Mouse (Mus musculus): Measurements from ENCODE around the gene Lmod3. TPM values are rescaled to one million over a fixed set of nuclear protein-coding genes. Genes with fewer than 3 reads are reported as not detected.

The Lmod3 gene
- polyA plus RNA-seq, 1 experiment from 2014 or later = 0.58 TPM

GRCm38 (mm10) chr6:97221205-97222025 lies 31.1 kb downstream of the Lmod3 start:
- Histone ChIP-seq H3K4me3 (ENCODE audit: low read depth, low read length) (no peak overlapping the region), H3K9ac (replicated peaks; ENCODE audit: low read length) (no peak overlapping the region), H3K27ac (replicated peaks; ENCODE audit: low read depth, low read length) (no peak overlapping the region), H3K9me3 (replicated peaks; ENCODE audit: control insufficient read depth, low read length) (no peaks in the 10 kb centered on the region), H3K4me2 (ENCODE audit: low read depth, low read length) (no peak overlapping the region), H3K27me3 (ENCODE audit: control insufficient read depth, insufficient read depth, low read length) (no peaks in the 10 kb centered on the region), H3K4me1 (ENCODE audit: control insufficient read depth, insufficient read depth, low read length) (no peaks in the 10 kb centered on the region), H3K36me3 (replicated peaks; ENCODE audit: control insufficient read depth, insufficient read depth, low read depth, low read length) (no peaks in the 10 kb centered on the region)
- ATAC-seq (replicated peaks; ENCODE audit: insufficient number of reproducible peaks, low FRiP score, low TSS enrichment, low read depth) (no peak), DNase-seq (ENCODE audit: low spot score) (no peak)
- WGBS = 72% methylated on average over 15 of the region's 15 CpGs

GRCm38 (mm10) chr6:97220672-97221071 lies 31.9 kb downstream of the Lmod3 start:
- no peak overlapping the region for H3K4me2 ChIP-seq (ENCODE audit: low read depth, low read length)
- H3K4me3 ChIP-seq (ENCODE audit: low read depth, low read length) = no peak overlapping the region
- no peaks in the 10 kb centered on the region for H3K27me3 ChIP-seq (ENCODE audit: control insufficient read depth, insufficient read depth, low read length)
- no peaks in the 10 kb centered on the region for H3K4me1 ChIP-seq (ENCODE audit: control insufficient read depth, insufficient read depth, low read length)
- H3K9ac ChIP-seq (replicated peaks; ENCODE audit: low read length) = no peak overlapping the region
- ATAC-seq (replicated peaks; ENCODE audit: insufficient number of reproducible peaks, low FRiP score, low TSS enrichment, low read depth) (no peak), DNase-seq (ENCODE audit: low spot score) (no peak)
- no peak overlapping the region for H3K27ac ChIP-seq (replicated peaks; ENCODE audit: low read depth, low read length)
- 84% methylated on average over 2 of the region's 5 CpGs for WGBS
- no peaks in the 10 kb centered on the region for H3K9me3 ChIP-seq (replicated peaks; ENCODE audit: control insufficient read depth, low read length)
- no peaks in the 10 kb centered on the region for H3K36me3 ChIP-seq (replicated peaks; ENCODE audit: control insufficient read depth, insufficient read depth, low read depth, low read length)

GRCm38 (mm10) chr6:97216154-97216821 lies 36.3 kb downstream of the Lmod3 start:
- H3K9me3 ChIP-seq (replicated peaks; ENCODE audit: control insufficient read depth, low read length) = no peaks in the 10 kb centered on the region
- no peak for DNase-seq (ENCODE audit: low spot score)
- H3K27ac ChIP-seq (replicated peaks; ENCODE audit: low read depth, low read length) = no peak overlapping the region
- no peak overlapping the region for H3K4me3 ChIP-seq (ENCODE audit: low read depth, low read length)
- no peaks in the 10 kb centered on the region for H3K27me3 ChIP-seq (ENCODE audit: control insufficient read depth, insufficient read depth, low read length)
- H3K4me1 ChIP-seq (ENCODE audit: control insufficient read depth, insufficient read depth, low read length) = no peaks in the 10 kb centered on the region
- H3K36me3 ChIP-seq (replicated peaks; ENCODE audit: control insufficient read depth, insufficient read depth, low read depth, low read length) = no peaks in the 10 kb centered on the region
- no peak overlapping the region for H3K4me2 ChIP-seq (ENCODE audit: low read depth, low read length)
- no peak for ATAC-seq (replicated peaks; ENCODE audit: insufficient number of reproducible peaks, low FRiP score, low TSS enrichment, low read depth)
- WGBS = 80% methylated on average over 4 of the region's 4 CpGs
- H3K9ac ChIP-seq (replicated peaks; ENCODE audit: low read length) = no peak overlapping the region

- WGBS = 78% methylated on average over 12 of the region's 12 CpGs
These were observed 40.6 kb downstream of the Lmod3 start for GRCm38 (mm10) chr6:97211981-97212380.

GRCm38 (mm10) chr6:97210962-97211601 lies 41.5 kb downstream of the Lmod3 start:
- H3K4me3 ChIP-seq (ENCODE audit: low read depth, low read length) = peak overlapping the region; percentile 48
- peak overlapping the region; percentile 54 for H3K4me2 ChIP-seq (ENCODE audit: low read depth, low read length)
- peak; percentile 23 for DNase-seq (ENCODE audit: low spot score)
- H3K27me3 ChIP-seq (ENCODE audit: control insufficient read depth, insufficient read depth, low read length) = no peaks in the 10 kb centered on the region
- WGBS = 3% methylated on average over 22 of the region's 22 CpGs
- H3K27ac ChIP-seq (replicated peaks; ENCODE audit: low read depth, low read length) = no peak overlapping the region
- H3K9me3 ChIP-seq (replicated peaks; ENCODE audit: control insufficient read depth, low read length) = no peaks in the 10 kb centered on the region
- peak; percentile 42 for ATAC-seq (replicated peaks; ENCODE audit: insufficient number of reproducible peaks, low FRiP score, low TSS enrichment, low read depth)
- H3K36me3 ChIP-seq (replicated peaks; ENCODE audit: control insufficient read depth, insufficient read depth, low read depth, low read length) = no peaks in the 10 kb centered on the region
- H3K4me1 ChIP-seq (ENCODE audit: control insufficient read depth, insufficient read depth, low read length) = no peaks in the 10 kb centered on the region
- peak overlapping the region; percentile 61 for H3K9ac ChIP-seq (replicated peaks; ENCODE audit: low read length)

More at GRCm38 (mm10) chr6:97211981-97212380, 40.6 kb downstream of the Lmod3 start:
- Histone ChIP-seq H3K4me3 (ENCODE audit: low read depth, low read length) (no peak overlapping the region), H3K9me3 (replicated peaks; ENCODE audit: control insufficient read depth, low read length) (no peaks in the 10 kb centered on the region), H3K27ac (replicated peaks; ENCODE audit: low read depth, low read length) (no peak overlapping the region), H3K36me3 (replicated peaks; ENCODE audit: control insufficient read depth, insufficient read depth, low read depth, low read length) (no peaks in the 10 kb centered on the region), H3K4me2 (ENCODE audit: low read depth, low read length) (peak overlapping the region; percentile 17), H3K9ac (replicated peaks; ENCODE audit: low read length) (no peak overlapping the region), H3K4me1 (ENCODE audit: control insufficient read depth, insufficient read depth, low read length) (no peaks in the 10 kb centered on the region), H3K27me3 (ENCODE audit: control insufficient read depth, insufficient read depth, low read length) (no peaks in the 10 kb centered on the region)
- ATAC-seq (replicated peaks; ENCODE audit: insufficient number of reproducible peaks, low FRiP score, low TSS enrichment, low read depth) = no peak
- DNase-seq (ENCODE audit: low spot score) = no peak

GRCm38 (mm10) chr6:97210191-97210961 lies 42.2 kb downstream of the Lmod3 start, which contains the start of gene Arl6ip5:
Arl6ip5 (plus strand) TSS chr6:97210689.
- Histone ChIP-seq H3K4me1 (ENCODE audit: control insufficient read depth, insufficient read depth, low read length) (no peaks in the 10 kb centered on the region), H3K27me3 (ENCODE audit: control insufficient read depth, insufficient read depth, low read length) (no peaks in the 10 kb centered on the region), H3K36me3 (replicated peaks; ENCODE audit: control insufficient read depth, insufficient read depth, low read depth, low read length) (no peaks in the 10 kb centered on the region), H3K9me3 (replicated peaks; ENCODE audit: control insufficient read depth, low read length) (no peaks in the 10 kb centered on the region), H3K9ac (replicated peaks; ENCODE audit: low read length) (peak within 1 kb of the TSS; percentile 61), H3K4me2 (ENCODE audit: low read depth, low read length) (peak within 1 kb of the TSS; percentile 54), H3K27ac (replicated peaks; ENCODE audit: low read depth, low read length) (no peak within 1 kb of the TSS), H3K4me3 (ENCODE audit: low read depth, low read length) (peak within 1 kb of the TSS; percentile 48)
- ATAC-seq (replicated peaks; ENCODE audit: insufficient number of reproducible peaks, low FRiP score, low TSS enrichment, low read depth) = peak; percentile 78
- DNase-seq (ENCODE audit: low spot score) = peak; percentile 95
- WGBS = 7% methylated on average over 32 of the region's 32 CpGs

- Histone ChIP-seq H3K27ac (replicated peaks; ENCODE audit: low read depth, low read length) (no peak overlapping the region), H3K4me1 (ENCODE audit: control insufficient read depth, insufficient read depth, low read length) (no peaks in the 10 kb centered on the region), H3K27me3 (ENCODE audit: control insufficient read depth, insufficient read depth, low read length) (no peaks in the 10 kb centered on the region), H3K4me2 (ENCODE audit: low read depth, low read length) (no peak overlapping the region), H3K4me3 (ENCODE audit: low read depth, low read length) (no peak overlapping the region), H3K9me3 (replicated peaks; ENCODE audit: control insufficient read depth, low read length) (no peaks in the 10 kb centered on the region), H3K9ac (replicated peaks; ENCODE audit: low read length) (no peak overlapping the region), H3K36me3 (replicated peaks; ENCODE audit: control insufficient read depth, insufficient read depth, low read depth, low read length) (no peaks in the 10 kb centered on the region)
- 79% methylated on average over 4 of the region's 4 CpGs for WGBS
- no peak for ATAC-seq (replicated peaks; ENCODE audit: insufficient number of reproducible peaks, low FRiP score, low TSS enrichment, low read depth)
- DNase-seq (ENCODE audit: low spot score) = no peak
These were observed 42.8 kb downstream of the Lmod3 start for GRCm38 (mm10) chr6:97209751-97210150.

Data from embryonic facial prominence, embryonic 11.5 days (tissue).